Mouse (Mus musculus) liver (tissue): ENCODE measurements around the gene Lhpp.
A peak's percentile ranks its signal among the peaks of the same experiment; 100 is the strongest.

Source experiments
- DNase-seq: peaks from one replicate; pipeline ENCODE4 v3.0.0-alpha.2; 2020; ENCODE audit warnings: mixed read lengths

Lhpp gene

DNA sequence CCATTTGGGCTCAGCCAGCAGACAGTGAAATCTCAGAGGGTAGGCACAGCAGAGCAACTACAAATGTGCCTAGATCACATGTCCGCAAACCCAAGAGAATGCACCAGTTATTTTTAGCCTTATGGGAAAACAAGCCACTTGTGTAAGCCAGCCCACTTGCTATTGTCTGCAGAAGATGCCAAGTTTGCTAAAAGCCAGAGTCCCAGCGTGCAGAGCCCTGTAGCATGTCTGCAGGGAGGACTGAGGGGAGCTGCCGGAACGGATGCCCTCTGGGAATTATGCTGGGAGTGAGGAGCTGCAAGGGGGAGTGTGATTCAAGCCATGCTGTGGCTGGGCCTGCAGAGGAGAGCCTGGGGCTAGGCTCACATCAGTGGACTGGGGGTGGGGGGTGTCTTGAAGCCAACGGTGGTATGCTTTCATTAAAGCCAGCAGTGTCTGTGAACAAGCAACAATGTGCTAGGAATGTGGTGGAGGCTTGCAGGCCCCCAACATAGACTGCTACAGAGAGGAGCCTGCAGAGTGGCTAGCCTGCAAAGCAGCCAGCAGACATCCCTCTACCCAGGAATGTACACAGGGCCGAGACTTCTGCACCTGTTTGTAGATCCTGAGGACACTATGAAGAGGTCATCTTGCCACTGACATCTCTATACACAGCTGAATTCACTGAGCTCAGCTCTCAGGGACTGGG is 103.9 kb downstream of the Lhpp start:
- peak; percentile 34 for DNase-seq

GRCm38 (mm10) chr7:132715259-132715658 is 104.8 kb downstream of the Lhpp start:
- no peak for DNase-seq

GRCm38 (mm10) chr7:132719570-132719969 is 109.1 kb downstream of the Lhpp start:
- DNase-seq = no peak

GRCm38 (mm10) chr7:132720562-132720961 is 110.1 kb downstream of the Lhpp start:
- DNase-seq = no peak

DNA sequence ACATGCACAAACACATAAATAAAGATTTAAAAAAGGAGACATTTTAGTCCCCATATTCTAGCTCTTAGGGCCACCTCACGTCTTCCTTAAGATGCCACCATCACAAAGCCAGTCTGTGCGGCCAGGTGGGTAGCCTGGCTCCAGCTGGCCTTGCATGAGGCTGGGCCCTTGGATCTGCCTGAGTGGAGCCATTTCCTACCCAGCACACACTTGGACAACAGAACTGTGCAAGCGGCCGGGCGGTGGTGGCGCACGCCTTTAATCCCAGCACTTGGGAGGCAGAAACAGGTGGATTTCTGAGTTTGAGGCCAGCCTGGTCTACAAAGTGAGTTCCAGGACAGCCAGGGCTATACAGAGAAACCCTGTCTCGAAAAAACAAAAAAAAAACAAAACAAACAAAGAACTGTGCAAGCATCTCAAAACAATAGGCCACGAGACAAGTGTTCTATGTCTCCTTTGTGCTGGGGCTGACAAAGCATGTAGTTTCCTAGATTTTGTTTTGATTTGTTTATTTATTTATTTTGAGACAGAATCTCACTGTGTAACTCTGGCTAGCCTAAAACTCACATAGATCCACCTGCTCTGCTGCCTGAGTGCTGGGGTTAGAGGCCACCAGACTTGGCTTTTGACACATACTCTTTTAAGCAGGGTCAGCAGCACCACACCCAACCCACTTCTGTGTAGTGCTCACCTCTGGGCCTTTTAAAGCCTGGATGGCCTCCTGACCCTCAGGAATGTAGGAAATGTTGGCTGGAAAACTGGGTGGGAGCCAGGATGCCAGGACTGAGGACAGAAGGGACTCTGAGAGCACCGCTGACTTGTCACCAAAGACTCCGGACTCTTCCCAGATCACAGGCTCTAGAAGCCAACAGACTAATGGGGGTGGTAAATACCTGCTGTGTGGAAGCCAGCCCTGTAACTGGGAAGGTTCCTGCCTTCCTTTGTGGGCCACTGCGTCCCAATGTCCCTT is 112.2 kb downstream of the Lhpp start:
- no peak for DNase-seq

DNA sequence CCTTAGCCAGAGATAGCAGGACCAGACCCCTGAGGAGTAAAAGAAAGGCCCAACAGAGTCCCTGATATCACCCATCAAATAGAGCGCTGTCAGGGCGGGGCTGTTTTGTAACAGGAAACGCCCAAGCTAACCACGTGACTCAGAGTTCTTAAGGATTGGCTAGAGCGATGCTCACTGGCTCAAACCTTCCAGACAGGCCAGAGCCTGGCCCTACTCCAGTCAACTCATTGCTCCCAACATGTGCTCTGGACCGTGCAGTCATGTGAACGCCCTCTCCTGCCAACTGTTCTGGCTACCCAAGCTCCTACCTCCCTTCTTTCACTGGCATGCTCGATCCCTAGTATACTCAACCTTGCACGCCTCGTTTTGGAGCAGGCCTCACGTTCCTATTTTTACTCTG is 113.5 kb downstream of the Lhpp start:
- DNase-seq = peak; percentile 87

- no peak for DNase-seq
These were observed 114.1 kb downstream of the Lhpp start for GRCm38 (mm10) chr7:132724501-132725062.

- no peak for DNase-seq
These were observed 115.8 kb downstream of the Lhpp start for GRCm38 (mm10) chr7:132726106-132726861.

GRCm38 (mm10) chr7:132729093-132729831 is 118.8 kb downstream of the Lhpp start:
- peak; percentile 54 for DNase-seq

DNA sequence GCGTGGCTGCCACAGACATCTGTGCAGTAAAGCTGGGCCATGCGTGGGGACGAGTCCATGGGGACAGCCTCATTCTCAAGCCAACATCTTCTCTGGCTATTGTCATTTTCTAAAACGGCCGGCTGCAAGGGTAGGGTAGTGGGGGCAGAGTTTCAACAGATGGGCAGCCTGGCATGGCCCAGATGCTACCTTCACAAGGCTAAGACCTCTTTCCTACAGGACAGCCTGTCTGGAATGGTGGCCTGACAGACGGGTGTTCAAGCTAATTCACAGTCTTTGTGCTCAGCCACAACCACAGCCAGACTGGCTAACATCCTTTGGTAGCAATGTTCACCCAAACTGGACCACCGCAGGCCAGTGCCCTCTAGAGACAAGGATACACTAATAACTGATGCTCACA is 120.1 kb downstream of the Lhpp start:
- no peak for DNase-seq

DNA sequence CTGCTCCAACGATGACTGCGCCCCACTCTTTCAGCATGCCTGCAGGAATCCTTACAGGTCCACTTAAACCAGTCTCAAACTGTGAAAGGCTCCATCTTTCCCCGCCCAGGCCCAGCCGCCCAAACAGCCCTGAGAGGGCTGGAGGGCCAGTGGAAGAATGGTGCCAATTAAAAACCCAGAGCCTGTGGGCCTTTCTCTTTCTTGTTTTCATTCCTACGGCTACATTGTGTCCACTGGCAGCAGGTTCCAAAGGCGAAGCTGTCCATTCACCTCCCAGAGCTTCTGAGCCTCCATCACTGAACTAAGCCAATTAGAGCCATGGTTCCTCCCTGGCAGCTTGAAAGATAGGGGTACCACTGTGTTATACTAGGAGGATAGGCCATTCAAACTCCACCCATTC is 121.1 kb downstream of the Lhpp start:
- DNase-seq = no peak

DNA sequence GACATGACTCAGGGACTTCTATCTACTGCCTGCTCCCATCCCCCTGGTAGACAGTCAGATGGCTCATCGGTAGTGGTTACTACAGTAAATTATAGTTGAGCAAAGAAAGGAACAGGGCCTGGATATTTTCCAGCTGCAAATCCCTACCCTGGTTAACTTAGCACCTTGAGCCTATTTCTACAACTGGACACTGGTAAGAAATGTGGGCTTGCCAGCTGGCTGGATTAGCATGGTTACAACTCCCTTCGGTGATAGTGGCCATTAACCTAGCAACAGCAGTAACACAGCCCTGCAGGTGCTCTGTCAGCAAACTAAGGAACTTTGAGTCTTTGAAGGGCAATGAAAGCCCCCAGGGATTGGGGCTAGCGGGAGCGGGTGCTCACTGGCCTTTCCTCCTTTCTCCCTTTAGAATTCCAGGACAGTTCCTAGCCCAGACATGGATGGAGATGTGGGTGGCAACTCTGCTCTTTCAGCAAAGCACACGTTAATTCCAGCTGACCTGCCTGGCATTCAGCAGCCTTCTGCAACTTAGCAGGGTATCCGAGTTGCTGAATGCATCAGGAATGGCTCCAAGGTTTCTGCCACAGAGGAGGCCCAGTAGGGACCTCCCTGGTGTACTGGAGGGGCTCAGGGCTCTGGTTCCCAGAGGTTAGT is 121.8 kb downstream of the Lhpp start:
- no peak for DNase-seq

GRCm38 (mm10) chr7:132733521-132733920 is 123.1 kb downstream of the Lhpp start:
- DNase-seq = no peak

GRCm38 (mm10) chr7:132734222-132734621 is 123.8 kb downstream of the Lhpp start:
- DNase-seq = no peak

DNA sequence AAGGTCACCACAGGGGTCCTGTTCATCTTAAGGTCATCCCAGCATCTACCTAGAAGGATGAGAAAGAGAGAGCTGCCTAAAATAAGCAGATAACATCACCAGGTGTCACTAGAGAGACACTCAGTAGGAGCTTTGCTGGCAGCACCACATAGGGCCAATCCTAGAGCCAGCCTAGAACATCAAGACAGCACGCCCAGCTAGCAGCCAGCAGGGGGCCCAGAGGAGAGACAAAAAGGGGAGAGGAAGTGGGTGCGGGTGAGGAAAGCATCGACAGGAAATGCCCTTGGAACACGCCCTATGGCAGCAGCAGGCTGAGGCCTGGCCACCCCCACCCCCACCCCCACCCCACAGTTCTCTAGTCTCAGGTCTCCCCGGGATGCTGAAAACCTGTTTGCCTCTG is 124.7 kb downstream of the Lhpp start:
- peak; percentile 82 for DNase-seq

- DNase-seq = peak; percentile 53
These were observed 125.8 kb downstream of the Lhpp start for GRCm38 (mm10) chr7:132736099-132736862.

- peak; percentile 76 for DNase-seq
These were observed 128.4 kb downstream of the Lhpp start for GRCm38 (mm10) chr7:132738844-132739243.

DNA sequence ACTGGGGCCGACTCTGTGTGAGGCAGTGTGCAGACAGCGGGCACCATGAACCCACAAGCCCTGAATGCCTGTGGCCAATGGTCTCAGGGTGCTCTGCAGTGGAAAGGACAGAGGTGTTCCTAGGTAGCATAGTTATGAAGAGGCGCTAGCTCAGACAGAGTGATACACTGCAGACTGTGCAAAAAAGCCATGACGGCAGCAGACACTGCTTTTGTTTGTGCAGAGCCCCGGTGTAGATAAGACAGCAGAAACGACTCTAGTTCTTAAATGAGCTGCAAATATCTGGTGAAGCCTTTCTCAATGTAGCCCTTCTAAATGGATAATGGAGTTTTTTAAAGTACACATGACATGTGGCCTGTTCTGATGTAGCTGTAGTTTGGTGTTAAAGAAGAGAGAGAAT is 129.4 kb downstream of the Lhpp start:
- peak; percentile 46 for DNase-seq

GRCm38 (mm10) chr7:132742912-132743311 is 132.5 kb downstream of the Lhpp start:
- no peak for DNase-seq

GRCm38 (mm10) chr7:132747096-132747495 is 136.7 kb downstream of the Lhpp start:
- no peak for DNase-seq
